Mouse (Mus musculus) bone marrow, adult 2 months (tissue): ENCODE results near the gene Purb.

Source experiments
- CTCF ChIP-seq: fragments of 200-500 bp; IDR thresholded peaks from 2 replicates; pipeline ENCODE4 v1.5.1; 2011; ENCODE audit warnings: low read length, control low read depth; ENCODE audit not compliant: control insufficient read depth, insufficient read depth
- POLR2A ChIP-seq: fragments of 200-500 bp; IDR thresholded peaks from 2 replicates; pipeline ENCODE4 v1.6.1; 2011; ENCODE audit warnings: low read depth, mild to moderate bottlenecking, control low read depth, low read length, borderline replicate concordance; ENCODE audit not compliant: control insufficient read depth

GRCm38 (mm10) chr11:6508269-6508876 is 32.7 kb upstream of the Purb start:
- TF ChIP-seq CTCF: no peak
- no peak for TF ChIP-seq POLR2A
